In genomic region chr2:52958535-52959290, GRCm38 (mm10) we compare ENCODE assay signal across 8 mouse cellular contexts.
A peak's percentile ranks its signal among the peaks of the same experiment; 100 is the strongest.
DNase-seq lines count a peak whose midpoint lies in the region; ATAC-seq lines count a peak whose summit lies in the region.

No protein-coding gene starts in this region.

- ATAC-seq in cerebellum, adult (ENCODE audit: insufficient number of reproducible peaks, low FRiP score, low TSS enrichment) = peak; percentile 74
- peak; percentile 84 for ATAC-seq in forebrain, embryonic 13.5 days
- ATAC-seq in stomach, embryonic 14.5 days (ENCODE audit: insufficient number of reproducible peaks, insufficient read depth, low FRiP score, low read depth) = peak; percentile 82

- no peaks in the 10 kb centered on the region for H3K27me3 ChIP-seq in forebrain, embryonic 13.5 days
- H3K27me3 ChIP-seq in stomach, embryonic 14.5 days (ENCODE audit: control insufficient read depth, insufficient read depth, low read length) = no peaks in the 10 kb centered on the region

- peak overlapping the region; percentile 56; the same call in 1 of the 2 replicates for H3K9ac ChIP-seq in forebrain, embryonic 13.5 days
- H3K9ac ChIP-seq in stomach, embryonic 14.5 days (replicated peaks; ENCODE audit: low read depth, low read length) = 0 out of 2 replicates have a peak overlapping the region, but pooled peaks have one; percentile 10

- H3K4me1 ChIP-seq in forebrain, embryonic 13.5 days = peaks cover 42% of the 10 kb centered on the region
- peaks cover 35% of the 10 kb centered on the region for H3K4me1 ChIP-seq in stomach, embryonic 14.5 days (ENCODE audit: control insufficient read depth, insufficient read depth, low read length)

- intact Hi-C loops in heart, postnatal 10 days (cut with DNase I) = no loop called here

- no peaks in the 10 kb centered on the region for H3K36me3 ChIP-seq in forebrain, embryonic 13.5 days (ENCODE audit: poor library complexity, severe bottlenecking)
- H3K36me3 ChIP-seq in stomach, embryonic 14.5 days (ENCODE audit: control insufficient read depth, insufficient read depth, low read length) = no peaks in the 10 kb centered on the region

- H3K27ac ChIP-seq in forebrain, embryonic 13.5 days = peak overlapping the region; percentile 72
- H3K27ac ChIP-seq in stomach, embryonic 14.5 days (ENCODE audit: low read length) = peak overlapping the region; percentile 80

- peak overlapping the region; percentile 45 for H3K4me2 ChIP-seq in forebrain, embryonic 13.5 days
- peak overlapping the region; percentile 42 for H3K4me2 ChIP-seq in stomach, embryonic 14.5 days (replicated peaks; ENCODE audit: low read depth, low read length)

- 1% methylated on average over 15 of the region's 15 CpGs for WGBS in forebrain, embryonic 13.5 days
- WGBS in stomach, embryonic 14.5 days = 3% methylated on average over 15 of the region's 15 CpGs

- H3K4me3 ChIP-seq in forebrain, embryonic 13.5 days = peak overlapping the region; percentile 8; the same call in 1 of the 2 replicates
- peak overlapping the region; percentile 18 for H3K4me3 ChIP-seq in stomach, embryonic 14.5 days (ENCODE audit: low read depth, low read length)

- H3K9me3 ChIP-seq in forebrain, embryonic 13.5 days (replicated peaks) = peaks cover 4% of the 10 kb centered on the region; the same call in 1 of the 2 replicates
- no peaks in the 10 kb centered on the region for H3K9me3 ChIP-seq in stomach, embryonic 14.5 days (ENCODE audit: control insufficient read depth, low read depth, low read length)

- DNase-seq in Muller cell, postnatal 12 days (ENCODE audit: inconsistent ontology term) = peak; percentile 98
- DNase-seq in heart, postnatal 10 days = peak; percentile 77 to 84
- peak; percentile 83 to 84 for DNase-seq in kidney, postnatal 25 days
- peak; percentile 66 to 71 for DNase-seq in lung, postnatal 4 days
- DNase-seq in spleen, postnatal 36 days (ENCODE audit: low spot score in 2 of 2) = no peak

Comparison
In these comparisons a context has a peak if more than half of its experiments do, and no peak if none do; other contexts are left out.
1. DNase-seq: peak in Muller cell, postnatal 12 days (single experiment), heart, postnatal 10 days (2 of 2), kidney, postnatal 25 days (2 of 2) and lung, postnatal 4 days (2 of 2); none in spleen, postnatal 36 days (0 of 2).
2. Peak in every context shown above with its lines, with median percentiles within 50 percentile points of each other: ATAC-seq.